9 mouse cellular contexts compared by ENCODE assay signal in genomic region chr11:105312972-105313632, GRCm38 (mm10). TPM values are rescaled to one million over a fixed set of nuclear protein-coding genes. Genes with fewer than 3 reads are reported as not detected.
A peak's percentile ranks its signal among the peaks of the same experiment; 100 is the strongest.
DNase-seq lines count a peak whose midpoint lies in the region; ATAC-seq and TF ChIP-seq lines count a peak whose summit lies in the region.
"Had no signal": no experiment of that assay in that cellular context is flagged by ENCODE, and none has a peak within 500 bp of the region (broad histone marks: within the 10 kb centered on the region; RNA-seq: fewer than 3 reads in every experiment).

No protein-coding gene starts in this region.

- peaks cover 37% of the 10 kb centered on the region for H3K4me1 ChIP-seq in hindbrain, embryonic 15.5 days (replicated peaks)
- peaks cover 42% of the 10 kb centered on the region for H3K4me1 ChIP-seq in lung, embryonic 14.5 days (ENCODE audit: insufficient read depth)
- peaks cover 28% of the 10 kb centered on the region for H3K4me1 ChIP-seq in stomach, embryonic 15.5 days

- DNase-seq in left cerebral cortex, postnatal 25 days (ENCODE audit: low spot score in 2 of 2), result peak; percentile 13 to 34
- no peak for DNase-seq in left cerebral cortex, adult 11 months (ENCODE audit: low spot score)
- DNase-seq in gastrocnemius, postnatal 10 days, result peak; percentile 52
- peak; percentile 67 for DNase-seq in lung, embryonic 14.5 days

- no peak overlapping the region for H3K9ac ChIP-seq in hindbrain, embryonic 15.5 days
- no peak overlapping the region for H3K9ac ChIP-seq in lung, embryonic 14.5 days
- no peak overlapping the region for H3K9ac ChIP-seq in stomach, embryonic 15.5 days

- no peaks in the 10 kb centered on the region for H3K9me3 ChIP-seq in hindbrain, embryonic 15.5 days
- no peaks in the 10 kb centered on the region for H3K9me3 ChIP-seq in lung, embryonic 14.5 days (ENCODE audit: low read depth, low read length)
- no peaks in the 10 kb centered on the region for H3K9me3 ChIP-seq in stomach, embryonic 15.5 days

- peak overlapping the region; percentile 17; the same call in 1 of the 2 replicates for H3K27ac ChIP-seq in hindbrain, embryonic 15.5 days (replicated peaks)
- peak overlapping the region; percentile 75 for H3K27ac ChIP-seq in lung, embryonic 14.5 days (ENCODE audit: low read depth)
- H3K27ac ChIP-seq in stomach, embryonic 15.5 days, result no peak overlapping the region

- WGBS in hindbrain, embryonic 15.5 days, result 35% methylated on average over 10 of the region's 10 CpGs
- 13% methylated on average over 10 of the region's 10 CpGs for WGBS in lung, embryonic 14.5 days
- 31% methylated on average over 10 of the region's 10 CpGs for WGBS in stomach, embryonic 15.5 days

- intact Hi-C loops in left cerebral cortex, postnatal 25 days (cut with DNase I), result no loop called here

- no peak overlapping the region for H3K4me3 ChIP-seq in hindbrain, embryonic 15.5 days
- H3K4me3 ChIP-seq in lung, embryonic 14.5 days (ENCODE audit: low read depth, low read length), result no peak overlapping the region
- no peak overlapping the region for H3K4me3 ChIP-seq in stomach, embryonic 15.5 days (replicated peaks)

- no peaks in the 10 kb centered on the region for H3K27me3 ChIP-seq in hindbrain, embryonic 15.5 days
- H3K27me3 ChIP-seq in lung, embryonic 14.5 days (ENCODE audit: insufficient read depth, low read length), result no peaks in the 10 kb centered on the region
- no peaks in the 10 kb centered on the region for H3K27me3 ChIP-seq in stomach, embryonic 15.5 days (replicated peaks)

- no peak for TF ChIP-seq CTCF in lung, embryonic 14.5 days (IDR thresholded peaks at IDR 0.05; ENCODE audit: low read depth)

- peak; percentile 49; the same call in 1 of the 2 replicates for ATAC-seq in hindbrain, embryonic 15.5 days (ENCODE audit: low FRiP score, low read depth)
- ATAC-seq in lung, embryonic 14.5 days (ENCODE audit: insufficient read depth), result peak; percentile 64
- peak; percentile 48 for ATAC-seq in stomach, embryonic 15.5 days (ENCODE audit: insufficient read depth, low FRiP score, low read depth)
- no peak for ATAC-seq in megakaryocyte, adult 5-6 weeks (ENCODE audit: poor library complexity, severe bottlenecking)
- no peak for ATAC-seq in activated CD4-positive, CD25-positive, alpha-beta regulatory T cell, adult 4 months

- no peak overlapping the region for H3K4me2 ChIP-seq in hindbrain, embryonic 15.5 days
- H3K4me2 ChIP-seq in lung, embryonic 14.5 days, result no peak overlapping the region
- H3K4me2 ChIP-seq in stomach, embryonic 15.5 days, result no peak overlapping the region

- H3K36me3 ChIP-seq in hindbrain, embryonic 15.5 days, result no peaks in the 10 kb centered on the region
- H3K36me3 ChIP-seq in lung, embryonic 14.5 days (ENCODE audit: insufficient read depth), result 0 out of 2 replicates have a peak, but pooled peaks cover 3% of the 10 kb centered on the region
- H3K36me3 ChIP-seq in stomach, embryonic 15.5 days, result no peaks in the 10 kb centered on the region

RNA-seq across cellular contexts. Expression of gene Mrc2, which starts 20.7 kb away (rescaled TPM):
- total RNA-seq in left cerebral cortex, postnatal 25 days (2021), result 1 to 10 TPM; 5.7 to 9.1 TPM
- 10 to 100 TPM; 42.2 to 70.8 TPM for total RNA-seq in gastrocnemius, postnatal 10 days (2021)
- polyA plus RNA-seq in hindbrain, embryonic 15.5 days (2015; fragmentation: Nextera tagmentation; extraction: Ambion mirVana), result 5.8 and 6.3 TPM in 2 replicates
- polyA plus RNA-seq in lung, embryonic 14.5 days (2014; fragmentation: Nextera tagmentation; extraction: Ambion mirVana), result 16.6 and 20.0 TPM in 2 replicates
- polyA plus RNA-seq in stomach, embryonic 15.5 days (2015; fragmentation: Nextera tagmentation; extraction: Ambion mirVana), result 10.7 and 12.4 TPM in 2 replicates
- not detected in 2 replicates for total RNA-seq in megakaryocyte, adult 5-6 weeks (2015)
- 0.11 TPM in 1 of 2 replicates, not detected in the other for total RNA-seq in megakaryocyte, adult 5-6 weeks (2017)
- not detected for polyA plus RNA-seq in activated CD4-positive, CD25-positive, alpha-beta regulatory T cell, adult 4 months (2017; shearing (Covaris generic))
- total RNA-seq: MEL had no signal

Comparison
In these comparisons a context has a peak if more than half of its experiments do, and no peak if none do; other contexts are left out.
1. ATAC-seq: peak in hindbrain, embryonic 15.5 days (single experiment), lung, embryonic 14.5 days (single experiment) and stomach, embryonic 15.5 days (single experiment); none in megakaryocyte, adult 5-6 weeks (single experiment) and activated CD4-positive, CD25-positive, alpha-beta regulatory T cell, adult 4 months (single experiment).